Mouse (Mus musculus): Measurements from ENCODE around the gene Srcap.

DNA sequence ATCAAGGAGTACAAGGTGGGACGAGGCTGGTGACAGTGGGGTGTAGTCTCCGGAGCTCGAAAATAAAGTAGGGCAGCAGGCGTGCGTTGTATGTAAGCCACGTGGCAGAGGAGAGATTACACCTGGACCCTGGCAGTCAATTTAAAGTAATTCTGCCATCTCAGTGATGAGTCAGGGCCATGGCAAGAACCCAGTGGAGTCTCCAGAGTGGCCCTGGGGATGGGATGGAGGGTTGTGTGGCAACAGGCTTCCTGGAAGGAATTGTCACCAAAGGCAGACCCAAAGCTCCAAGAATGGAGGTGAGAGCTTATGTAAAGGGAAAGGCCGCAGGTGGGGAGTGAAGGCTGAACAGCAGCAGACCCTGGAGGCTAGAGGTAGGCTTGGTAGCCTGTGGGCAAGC, 88.8 kb downstream of the Srcap start:
- TF ChIP-seq POLR2A (IDR thresholded peaks at IDR 0.05; ENCODE audit: low read depth, low read length) (no peak), CTCF (conservative IDR thresholded peaks at IDR 0.05; ENCODE audit: insufficient read depth, insufficient read length, low read depth, low read length) (no peak)
